Mouse (Mus musculus): ENCODE measurements at regions not wholly inside any gene's neighbourhood (a gene's known extent, or its start where the extent isn't known, plus 50 kb on each side); places are given as distances from the start of the nearest gene placed in this dataset.

GRCm38 (mm10) chr11:82596801-82597200, 167.3 kb downstream of the Cct6b start:
- intact Hi-C loops (cut with DNase I), result no loop called here
- DNase-seq (ENCODE audit: low spot score in 2 of 2), result no peak

DNA sequence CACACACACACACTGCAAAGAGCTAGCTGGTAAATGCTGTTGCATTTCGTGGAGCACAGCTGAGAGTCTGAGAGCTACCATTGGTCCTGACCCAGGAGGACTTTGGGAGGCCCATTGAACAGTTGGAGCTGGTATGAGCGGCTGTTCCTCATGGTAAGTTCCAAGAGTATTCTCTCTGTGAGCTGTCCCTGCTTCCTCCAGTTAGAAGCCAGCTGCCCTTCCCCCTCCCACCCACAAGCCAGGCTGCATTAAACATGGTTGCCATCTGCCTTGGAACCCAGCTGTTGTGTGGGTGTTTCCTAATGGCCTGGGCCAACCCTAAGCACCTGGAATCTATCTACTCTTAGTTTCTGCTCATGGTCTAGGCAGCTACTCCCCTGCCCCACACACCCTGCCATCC, 174.4 kb downstream of the Cct6b start:
- intact Hi-C loops (cut with DNase I), result no loop called here
- DNase-seq (ENCODE audit: low spot score in 2 of 2), result no peak

GRCm38 (mm10) chr11:82588744-82589143, 175.4 kb downstream of the Cct6b start:
- DNase-seq (ENCODE audit: low spot score in 2 of 2), result no peak

GRCm38 (mm10) chr11:82579841-82580415, 184.2 kb downstream of the Cct6b start:
- peak; percentile 55 to 69 for DNase-seq (ENCODE audit: low spot score in 2 of 2)
- intact Hi-C loops (cut with DNase I), result no loop called here

More at GRCm38 (mm10) chr11:82588744-82589143, 175.4 kb downstream of the Cct6b start:
- intact Hi-C loops (cut with DNase I), result no loop called here

DNA sequence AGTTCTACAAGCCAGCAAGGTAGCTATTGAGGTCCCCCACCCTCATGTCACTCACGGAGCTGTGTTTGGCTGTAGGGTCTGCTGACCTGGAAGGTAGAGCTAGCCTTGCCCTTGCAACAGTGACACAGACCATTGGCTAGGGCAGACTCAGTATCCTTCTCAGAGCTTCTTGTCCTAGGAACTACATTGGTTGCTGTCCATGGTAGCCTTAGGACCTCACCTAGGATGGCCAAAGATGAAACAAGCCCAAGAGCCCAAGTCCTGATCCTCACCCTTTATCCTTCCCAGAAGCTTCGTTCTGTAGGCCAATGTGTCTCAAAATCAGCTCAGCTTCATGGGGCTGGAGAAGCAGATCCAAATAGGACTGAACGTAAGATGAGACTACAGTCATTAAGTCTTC, 187.3 kb downstream of the Tmem132e start:
- DNase-seq (ENCODE audit: low spot score in 2 of 2), result no peak
- intact Hi-C loops (cut with DNase I), result no loop called here

GRCm38 (mm10) chr11:82573126-82573525, 184.4 kb downstream of the Tmem132e start:
- DNase-seq (ENCODE audit: low spot score in 2 of 2), result no peak
- intact Hi-C loops (cut with DNase I), result no loop called here

DNA sequence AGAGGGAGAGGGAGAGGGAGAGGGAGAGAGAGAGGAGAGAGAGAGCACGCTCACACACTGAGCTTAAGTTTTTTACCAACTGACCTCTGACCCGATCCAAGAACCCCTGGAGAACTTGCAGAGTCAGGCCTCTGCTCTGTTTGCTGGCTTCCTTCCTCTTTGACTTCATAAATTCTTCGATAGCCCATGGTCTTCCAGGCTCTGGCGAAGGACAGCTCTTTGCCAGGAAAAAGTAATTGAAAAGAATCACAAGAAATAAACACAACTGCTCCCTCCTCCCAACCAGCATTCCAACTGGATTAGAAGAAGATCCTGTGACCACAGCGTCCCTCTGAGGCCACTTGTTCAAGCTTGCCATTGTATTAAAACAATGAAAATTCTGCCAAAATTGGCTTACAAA, 182.8 kb downstream of the Tmem132e start:
- intact Hi-C loops (cut with DNase I), result no loop called here
- no peak for DNase-seq (ENCODE audit: low spot score in 2 of 2)

GRCm38 (mm10) chr11:82569819-82570218, 181.1 kb downstream of the Tmem132e start:
- intact Hi-C loops (cut with DNase I), result no loop called here
- DNase-seq (ENCODE audit: low spot score in 2 of 2), result no peak

DNA sequence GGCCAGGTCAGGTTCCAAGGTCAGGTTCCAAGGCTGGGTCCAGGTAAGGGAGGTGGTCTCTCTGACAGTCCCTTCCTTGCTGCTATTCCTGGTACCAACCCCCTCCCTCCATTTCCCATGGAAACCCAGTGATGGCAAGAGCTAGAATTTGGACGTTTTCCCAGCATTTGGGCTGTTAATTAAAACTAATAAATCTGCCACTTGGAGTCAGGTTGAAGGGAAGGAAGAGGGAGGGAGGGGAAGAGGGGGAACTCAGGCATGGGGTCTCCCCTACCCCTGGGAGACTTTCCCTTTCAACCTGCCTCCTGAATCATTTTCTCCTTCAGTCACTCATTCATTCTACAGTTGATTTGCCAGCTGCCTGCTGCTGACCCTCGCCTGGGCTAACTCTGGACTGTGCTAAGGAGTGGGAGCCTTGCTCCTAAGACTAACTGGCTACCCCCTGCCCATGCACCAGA, 179.5 kb downstream of the Tmem132e start:
- intact Hi-C loops (cut with DNase I), result no loop called here

GRCm38 (mm10) chr11:82567014-82567685, 178.4 kb downstream of the Tmem132e start:
- intact Hi-C loops (cut with DNase I), result no loop called here

More for the DNA sequence above, 179.5 kb downstream of the Tmem132e start:
- DNase-seq (ENCODE audit: low spot score in 2 of 2), result no peak

GRCm38 (mm10) chr11:82566092-82566491, 177.4 kb downstream of the Tmem132e start:
- DNase-seq (ENCODE audit: low spot score in 2 of 2), result no peak
- intact Hi-C loops (cut with DNase I), result no loop called here

More at GRCm38 (mm10) chr11:82567014-82567685, 178.4 kb downstream of the Tmem132e start:
- no peak for DNase-seq (ENCODE audit: low spot score in 2 of 2)

DNA sequence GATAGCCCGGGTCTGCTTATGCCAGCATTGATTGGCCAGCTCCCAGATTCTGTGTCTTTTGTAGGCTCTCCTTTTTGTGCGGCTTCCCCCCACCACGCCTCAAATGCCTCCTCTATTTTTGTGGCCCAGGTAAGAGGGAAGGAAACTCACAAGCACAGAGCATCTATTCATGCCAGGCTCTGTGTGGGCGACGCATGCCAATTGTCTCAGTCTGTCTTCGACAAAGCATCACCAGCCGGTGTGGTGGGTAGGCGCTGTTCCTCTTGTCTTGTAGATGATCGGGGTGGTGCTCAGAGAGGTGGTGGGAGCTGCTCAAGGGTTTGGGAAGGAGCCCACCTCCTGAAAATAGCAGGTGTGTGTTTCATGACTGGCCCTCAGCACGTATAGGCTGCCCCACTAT, 175.5 kb downstream of the Tmem132e start:
- intact Hi-C loops (cut with DNase I), result loop anchor here (5.0 kb wide), 1 partner anchor 557 kb away; no protein-coding TSS in a partner anchor

DNA sequence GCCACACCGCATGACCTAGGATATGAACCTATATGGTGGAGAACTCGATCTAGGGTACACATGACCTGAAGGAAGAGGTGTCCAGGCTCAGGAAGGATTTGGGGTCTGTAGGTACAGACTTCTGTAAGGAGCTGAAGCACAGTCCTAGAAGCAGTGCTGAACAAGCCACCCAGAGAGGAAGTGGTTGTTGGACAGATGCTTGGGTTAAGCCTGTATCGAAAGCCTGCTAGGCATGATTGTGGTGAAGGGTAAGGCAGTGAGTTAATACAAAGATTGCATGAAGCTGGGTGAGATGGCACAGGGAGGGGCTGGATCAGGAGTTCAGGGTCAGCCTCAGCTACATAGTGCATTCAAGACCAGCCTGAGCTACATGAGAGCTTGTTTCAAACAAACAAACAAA, 153.3 kb downstream of the Tmem132e start:
- no peak for DNase-seq (ENCODE audit: low spot score in 2 of 2)
- intact Hi-C loops (cut with DNase I), result no loop called here

More for the DNA sequence above, 175.5 kb downstream of the Tmem132e start:
- peak in 1 of 2 experiments; percentile 36 for DNase-seq (ENCODE audit: low spot score in 2 of 2)

- no peak for DNase-seq (ENCODE audit: low spot score in 2 of 2)
- intact Hi-C loops (cut with DNase I), result no loop called here
Measured at GRCm38 (mm10) chr11:82541376-82541775, 152.7 kb downstream of the Tmem132e start.

DNA sequence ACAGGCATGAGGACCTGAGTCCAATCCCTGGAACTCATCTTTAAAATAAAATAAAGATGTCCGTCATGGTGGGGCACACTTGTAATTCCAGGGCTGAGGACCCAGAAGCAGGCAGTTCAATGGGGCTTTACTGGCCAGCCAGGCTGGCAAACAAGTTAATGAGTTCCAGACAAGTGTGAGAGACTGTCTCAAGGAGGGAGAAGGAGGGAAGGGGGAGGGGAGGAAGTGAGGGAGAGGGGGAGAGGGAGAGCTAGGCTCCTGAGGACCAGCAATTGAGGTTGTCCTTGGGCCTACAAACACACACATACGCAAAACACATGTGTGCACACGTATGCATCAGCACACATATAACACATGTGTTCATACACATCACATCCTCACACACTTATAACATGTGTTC, 149.2 kb downstream of the Tmem132e start:
- no peak for DNase-seq (ENCODE audit: low spot score in 2 of 2)
- intact Hi-C loops (cut with DNase I), result no loop called here

GRCm38 (mm10) chr11:82523200-82523802, 134.6 kb downstream of the Tmem132e start:
- no peak for DNase-seq (ENCODE audit: low spot score in 2 of 2)
- intact Hi-C loops (cut with DNase I), result no loop called here

GRCm38 (mm10) chr11:82521383-82521782, 132.7 kb downstream of the Tmem132e start:
- DNase-seq (ENCODE audit: low spot score in 2 of 2), result peak; percentile 39 to 41
- intact Hi-C loops (cut with DNase I), result no loop called here

DNA sequence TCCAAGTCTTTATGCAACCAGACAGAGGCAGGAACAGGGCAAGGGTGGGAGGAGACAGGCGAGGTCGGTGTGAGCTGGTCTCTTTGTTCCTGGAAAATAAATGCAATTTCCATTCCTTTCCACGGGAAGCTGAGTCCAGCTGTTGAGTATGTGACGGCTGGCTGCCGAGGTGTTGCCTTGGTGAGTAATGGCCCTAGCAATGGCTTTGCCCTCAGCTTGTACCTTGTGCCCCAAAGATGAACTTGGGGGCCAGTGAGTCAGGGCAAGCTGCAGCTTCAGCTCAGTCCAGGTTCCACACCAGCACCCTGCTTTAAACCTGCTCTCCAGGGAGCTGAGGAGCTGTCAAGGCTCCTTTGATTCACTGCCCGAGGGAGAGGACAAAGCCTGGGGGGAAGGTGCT, 130.0 kb downstream of the Tmem132e start:
- DNase-seq (ENCODE audit: low spot score in 2 of 2), result no peak
- intact Hi-C loops (cut with DNase I), result no loop called here

DNA sequence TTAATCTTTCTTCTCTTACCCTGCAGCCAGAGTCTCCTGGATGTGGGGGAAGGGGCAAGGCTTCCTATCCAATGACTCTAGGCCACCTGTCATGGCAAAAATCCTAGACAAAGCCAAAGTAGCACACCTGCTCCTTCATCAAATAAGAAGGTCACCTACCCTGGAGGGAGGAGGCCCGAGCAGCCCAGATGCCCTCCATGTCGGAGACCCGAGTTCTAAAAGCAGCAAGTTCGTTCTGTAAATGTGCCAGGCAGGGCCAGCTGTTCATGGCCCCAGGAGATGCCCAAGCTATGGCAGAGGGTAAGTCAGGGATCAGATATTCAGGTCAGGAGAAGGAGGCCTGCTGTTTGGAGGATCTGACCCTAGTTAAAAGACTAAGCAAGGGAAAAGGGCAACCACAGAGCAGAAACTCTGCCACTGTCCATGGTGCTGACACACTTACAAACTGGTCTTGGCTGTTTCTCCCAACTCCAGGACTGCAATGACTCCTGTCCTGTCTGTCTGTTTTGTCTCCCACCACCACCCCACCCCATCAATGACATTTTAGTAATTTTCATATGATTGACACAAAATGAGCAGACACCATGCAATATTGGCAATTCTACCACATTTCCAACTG, 125.9 kb downstream of the Tmem132e start:
- DNase-seq (ENCODE audit: low spot score in 2 of 2), result no peak
- intact Hi-C loops (cut with DNase I), result no loop called here

GRCm38 (mm10) chr11:82508564-82508963, 119.9 kb downstream of the Tmem132e start:
- intact Hi-C loops (cut with DNase I), result no loop called here
- no peak for DNase-seq (ENCODE audit: low spot score in 2 of 2)
